Comparison of ENCODE assay signal across 27 mouse cellular contexts in genomic region chr15:31660844-31661243, GRCm38 (mm10). TPM values are rescaled to one million over a fixed set of nuclear protein-coding genes. Genes with fewer than 3 reads are reported as not detected.
DNase-seq lines count a peak whose midpoint lies in the region; ATAC-seq and TF ChIP-seq lines count a peak whose summit lies in the region.
"Had no signal": no experiment of that assay in that cellular context is flagged by ENCODE, and none has a peak within 500 bp of the region (broad histone marks: within the 10 kb centered on the region; RNA-seq: fewer than 3 reads in every experiment).

No protein-coding gene starts in this region.

- no peak overlapping the region for H3K4me3 ChIP-seq in kidney, embryonic 14.5 days (ENCODE audit: low read length)
- no peak overlapping the region for H3K4me3 ChIP-seq in midbrain, embryonic 16.5 days (ENCODE audit: low read depth, low read length)
- no peak overlapping the region for H3K4me3 ChIP-seq in midbrain, embryonic 11.5 days (ENCODE audit: low read depth, low read length)
- no peak overlapping the region for H3K4me3 ChIP-seq in hindbrain, postnatal 0 days (ENCODE audit: low read length)
- H3K4me3 ChIP-seq in cerebellum, adult 2 months (replicated peaks; ENCODE audit: insufficient read depth, low read depth, low read length), result no peak overlapping the region
- H3K4me3 ChIP-seq: embryonic facial prominence, embryonic 13.5 days; forebrain, embryonic 13.5 days; heart, embryonic 15.5 days; limb, embryonic 12.5 days; midbrain, embryonic 12.5 days had no signal

- no peaks in the 10 kb centered on the region for H3K36me3 ChIP-seq in kidney, embryonic 14.5 days (ENCODE audit: control insufficient read depth, insufficient read depth, low read length)
- H3K36me3 ChIP-seq in midbrain, embryonic 16.5 days (ENCODE audit: control insufficient read depth, insufficient read depth, low read length), result no peaks in the 10 kb centered on the region
- no peaks in the 10 kb centered on the region for H3K36me3 ChIP-seq in midbrain, embryonic 11.5 days (ENCODE audit: control insufficient read depth, insufficient read depth, low read length)
- no peaks in the 10 kb centered on the region for H3K36me3 ChIP-seq in hindbrain, postnatal 0 days (ENCODE audit: insufficient read depth, low read length)
- H3K36me3 ChIP-seq: embryonic facial prominence, embryonic 13.5 days; G1E; heart, embryonic 15.5 days; limb, embryonic 12.5 days; midbrain, embryonic 12.5 days had no signal

- no peaks in the 10 kb centered on the region for H3K9me3 ChIP-seq in kidney, embryonic 14.5 days (ENCODE audit: control insufficient read depth, low read length)
- H3K9me3 ChIP-seq in midbrain, embryonic 16.5 days (replicated peaks; ENCODE audit: control insufficient read depth, low read length, poor library complexity, severe bottlenecking), result no peaks in the 10 kb centered on the region
- no peaks in the 10 kb centered on the region for H3K9me3 ChIP-seq in midbrain, embryonic 11.5 days (ENCODE audit: control insufficient read depth, low read length)
- H3K9me3 ChIP-seq in hindbrain, postnatal 0 days (ENCODE audit: low read length), result no peaks in the 10 kb centered on the region
- H3K9me3 ChIP-seq: embryonic facial prominence, embryonic 13.5 days; forebrain, embryonic 13.5 days; G1E; heart, embryonic 15.5 days; limb, embryonic 12.5 days; midbrain, embryonic 12.5 days had no signal

- TF ChIP-seq POLR2A in cerebellum, adult 2 months (IDR thresholded peaks at IDR 0.05; ENCODE audit: borderline replicate concordance, insufficient read depth, low read length), result no peak

- H3K27ac ChIP-seq in kidney, embryonic 14.5 days (ENCODE audit: low read depth, low read length), result no peak overlapping the region
- peak overlapping the region; percentile 42; the same call in 1 of the 2 replicates for H3K27ac ChIP-seq in midbrain, embryonic 16.5 days (ENCODE audit: low read length)
- H3K27ac ChIP-seq in midbrain, embryonic 11.5 days (ENCODE audit: low read depth, low read length), result no peak overlapping the region
- no peak overlapping the region for H3K27ac ChIP-seq in hindbrain, postnatal 0 days
- no peak overlapping the region for H3K27ac ChIP-seq in cerebellum, adult 2 months (ENCODE audit: insufficient read depth, low read length)
- H3K27ac ChIP-seq: embryonic facial prominence, embryonic 13.5 days; forebrain, embryonic 13.5 days; heart, embryonic 15.5 days; limb, embryonic 12.5 days; midbrain, embryonic 12.5 days had no signal

- H3K4me1 ChIP-seq in kidney, embryonic 14.5 days (ENCODE audit: control insufficient read depth, insufficient read depth, low read length), result no peaks in the 10 kb centered on the region
- H3K4me1 ChIP-seq in midbrain, embryonic 16.5 days (ENCODE audit: control insufficient read depth, insufficient read depth, low read length), result no peaks in the 10 kb centered on the region
- H3K4me1 ChIP-seq in midbrain, embryonic 11.5 days (ENCODE audit: control insufficient read depth, insufficient read depth, low read length), result no peaks in the 10 kb centered on the region
- H3K4me1 ChIP-seq in hindbrain, postnatal 0 days (ENCODE audit: insufficient read depth, low read length), result no peaks in the 10 kb centered on the region
- H3K4me1 ChIP-seq in cerebellum, adult 2 months (ENCODE audit: control insufficient read depth, insufficient read depth, low read length), result no peaks in the 10 kb centered on the region
- H3K4me1 ChIP-seq: embryonic facial prominence, embryonic 13.5 days; heart, embryonic 15.5 days; limb, embryonic 12.5 days; midbrain, embryonic 12.5 days had no signal

- H3K9ac ChIP-seq in kidney, embryonic 14.5 days (ENCODE audit: low read depth, low read length), result no peak overlapping the region
- H3K9ac ChIP-seq in midbrain, embryonic 16.5 days (ENCODE audit: low read depth, low read length), result no peak overlapping the region
- no peak overlapping the region for H3K9ac ChIP-seq in midbrain, embryonic 11.5 days (ENCODE audit: low read length)
- H3K9ac ChIP-seq in hindbrain, postnatal 0 days (replicated peaks; ENCODE audit: low read length), result no peak overlapping the region
- H3K9ac ChIP-seq: embryonic facial prominence, embryonic 13.5 days; forebrain, embryonic 13.5 days; heart, embryonic 15.5 days; limb, embryonic 12.5 days; liver, postnatal 0 days; midbrain, embryonic 12.5 days had no signal

- peak; percentile 66 for ATAC-seq in kidney, embryonic 14.5 days (ENCODE audit: low FRiP score, low TSS enrichment)
- ATAC-seq in midbrain, embryonic 16.5 days, result no peak
- ATAC-seq in midbrain, embryonic 11.5 days (ENCODE audit: low FRiP score), result no peak
- ATAC-seq in hindbrain, postnatal 0 days, result 0 out of 2 replicates have a peak, but pooled peaks have one; percentile 24
- ATAC-seq: liver, postnatal 0 days; lung, postnatal 0 days; Patski had no signal

- 33% methylated on average over 9 of the region's 9 CpGs for WGBS in kidney, embryonic 14.5 days
- whole genome bisulfite sequencing in midbrain, embryonic 16.5 days, result 66% methylated on average over 9 of the region's 9 CpGs
- 90% methylated on average over 9 of the region's 9 CpGs for whole genome bisulfite sequencing in midbrain, embryonic 11.5 days
- 65% methylated on average over 9 of the region's 9 CpGs for WGBS in hindbrain, postnatal 0 days
- 76% methylated on average over 9 of the region's 9 CpGs for WGBS in cerebellum, adult 2 months

- no peak for TF ChIP-seq CTCF in hindbrain, postnatal 0 days (IDR thresholded peaks at IDR 0.05; ENCODE audit: low read depth)
- no peak for TF ChIP-seq CTCF in cerebellum, adult 2 months (IDR thresholded peaks at IDR 0.05; ENCODE audit: borderline replicate concordance, insufficient read depth, low read depth, low read length)

- no peaks in the 10 kb centered on the region for H3K27me3 ChIP-seq in kidney, embryonic 14.5 days (ENCODE audit: control insufficient read depth, insufficient read depth, low read length)
- no peaks in the 10 kb centered on the region for H3K27me3 ChIP-seq in midbrain, embryonic 16.5 days (ENCODE audit: control insufficient read depth, insufficient read depth, low read depth, low read length)
- no peaks in the 10 kb centered on the region for H3K27me3 ChIP-seq in midbrain, embryonic 11.5 days (ENCODE audit: control insufficient read depth, insufficient read depth, low read length)
- no peaks in the 10 kb centered on the region for H3K27me3 ChIP-seq in hindbrain, postnatal 0 days (ENCODE audit: insufficient read depth, low read length)
- H3K27me3 ChIP-seq in cerebellum, adult 2 months (ENCODE audit: control insufficient read depth, insufficient read depth, low read length), result no peaks in the 10 kb centered on the region
- H3K27me3 ChIP-seq: CH12.LX; embryonic facial prominence, embryonic 13.5 days; forebrain, embryonic 13.5 days; heart, embryonic 15.5 days; limb, embryonic 12.5 days; midbrain, embryonic 12.5 days had no signal

- DNase-seq in kidney, adult 18-20 months, result no peak
- DNase-seq in midbrain, embryonic 11.5 days (ENCODE audit: low spot score, missing footprints), result no peak
- DNase-seq in hindbrain, postnatal 0 days (ENCODE audit: low spot score), result peak; percentile 22
- no peak for DNase-seq in cerebellum, adult 2 months
- DNase-seq in embryo, embryonic 10 days (ENCODE audit: low spot score), result no peak
- DNase-seq: adrenal gland, postnatal 36 days; B cell, adult 2 months; cerebellum, adult 11 months; cerebellum, postnatal 14 days; heart, postnatal 36 days; kidney, adult 8-10 months; liver, postnatal 0 days; retina, postnatal 1 day; right cerebral cortex, postnatal 25 days; spleen, adult 18-20 months had no signal

- H3K4me2 ChIP-seq in kidney, embryonic 14.5 days (replicated peaks; ENCODE audit: low read depth, low read length), result no peak overlapping the region
- H3K4me2 ChIP-seq in midbrain, embryonic 16.5 days (ENCODE audit: low read length), result no peak overlapping the region
- no peak overlapping the region for H3K4me2 ChIP-seq in midbrain, embryonic 11.5 days
- no peak overlapping the region for H3K4me2 ChIP-seq in hindbrain, postnatal 0 days (ENCODE audit: low read depth, low read length)
- H3K4me2 ChIP-seq: embryonic facial prominence, embryonic 13.5 days; forebrain, embryonic 13.5 days; heart, embryonic 15.5 days; limb, embryonic 12.5 days; liver, embryonic 11.5 days; midbrain, embryonic 12.5 days had no signal

RNA-seq across cellular contexts. Expression of gene Fam173b, which starts 59.2 kb away (rescaled TPM):
- 12.3 and 13.1 TPM in 2 replicates for polyA plus RNA-seq in kidney, embryonic 14.5 days (2014; fragmentation: Nextera tagmentation; extraction: Ambion mirVana)
- polyA plus RNA-seq in midbrain, embryonic 16.5 days (2015; fragmentation: Nextera tagmentation; extraction: Ambion mirVana), result 8.2 and 9.3 TPM in 2 replicates
- polyA plus RNA-seq in midbrain, embryonic 11.5 days (2014; fragmentation: Nextera tagmentation; extraction: Ambion mirVana), result 14.0 and 14.6 TPM in 2 replicates
- total RNA-seq in hindbrain, postnatal 0 days (2014; rRNA removed), result 7.4 and 12.5 TPM in 2 replicates
- 8.2 and 8.9 TPM in 2 replicates for polyA plus RNA-seq in hindbrain, postnatal 0 days (2015; fragmentation: Nextera tagmentation; extraction: Ambion mirVana)
- polyA plus RNA-seq in cerebellum, adult 2 months (2012; rRNA removed), result 15.2 and 15.9 TPM in 2 replicates

RNA-seq across cellular contexts. Expression of gene Cct5, which starts 59.2 kb away (rescaled TPM):
- 639 and 654 TPM in 2 replicates for polyA plus RNA-seq in kidney, embryonic 14.5 days (2014; fragmentation: Nextera tagmentation; extraction: Ambion mirVana)
- polyA plus RNA-seq in midbrain, embryonic 16.5 days (2015; fragmentation: Nextera tagmentation; extraction: Ambion mirVana), result 484 and 516 TPM in 2 replicates
- polyA plus RNA-seq in midbrain, embryonic 11.5 days (2014; fragmentation: Nextera tagmentation; extraction: Ambion mirVana), result 728 and 743 TPM in 2 replicates
- total RNA-seq in hindbrain, postnatal 0 days (2014; rRNA removed), result 251 and 279 TPM in 2 replicates
- polyA plus RNA-seq in hindbrain, postnatal 0 days (2015; fragmentation: Nextera tagmentation; extraction: Ambion mirVana), result 416 and 423 TPM in 2 replicates
- 220 and 228 TPM in 2 replicates for polyA plus RNA-seq in cerebellum, adult 2 months (2012; rRNA removed)

Comparison
In these comparisons a context has a peak if more than half of its experiments do, and no peak if none do; other contexts are left out.
1. ATAC-seq: peak in kidney, embryonic 14.5 days (single experiment) and hindbrain, postnatal 0 days (single experiment); none in midbrain, embryonic 16.5 days (single experiment) and midbrain, embryonic 11.5 days (single experiment).